Mouse (Mus musculus) retina, postnatal 1 day (tissue): ENCODE measurements at regions not wholly inside any gene's neighbourhood (a gene's known extent, or its start where the extent isn't known, plus 50 kb on each side); places are given as distances from the start of the nearest gene placed in this dataset.
A peak's percentile ranks its signal among the peaks of the same experiment; 100 is the strongest.

Experiments used
- DNase-seq: peaks from one replicate; pipeline ENCODE4 v3.0.0-alpha.2; 2012

DNA sequence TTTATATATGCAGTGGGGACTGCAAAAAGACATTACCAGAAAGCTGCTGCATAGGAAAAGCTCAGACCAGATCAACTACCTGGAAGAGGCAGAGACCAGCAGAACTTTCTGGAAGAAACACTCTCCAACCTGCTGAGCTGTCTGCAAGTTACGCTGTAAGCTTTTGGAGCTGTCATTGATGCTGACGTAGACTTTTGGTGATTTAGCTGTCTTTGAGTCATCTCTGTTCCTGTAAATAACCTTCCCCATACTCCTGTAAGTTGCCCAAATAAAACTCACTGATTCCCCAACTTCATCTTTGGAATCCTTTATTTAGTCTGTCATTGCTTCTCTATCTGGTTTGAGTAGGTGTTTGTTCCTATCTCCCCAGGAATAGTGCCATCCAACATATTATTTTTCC is 218.5 kb upstream of the Gbe1 start:
- no peak for DNase-seq

DNA sequence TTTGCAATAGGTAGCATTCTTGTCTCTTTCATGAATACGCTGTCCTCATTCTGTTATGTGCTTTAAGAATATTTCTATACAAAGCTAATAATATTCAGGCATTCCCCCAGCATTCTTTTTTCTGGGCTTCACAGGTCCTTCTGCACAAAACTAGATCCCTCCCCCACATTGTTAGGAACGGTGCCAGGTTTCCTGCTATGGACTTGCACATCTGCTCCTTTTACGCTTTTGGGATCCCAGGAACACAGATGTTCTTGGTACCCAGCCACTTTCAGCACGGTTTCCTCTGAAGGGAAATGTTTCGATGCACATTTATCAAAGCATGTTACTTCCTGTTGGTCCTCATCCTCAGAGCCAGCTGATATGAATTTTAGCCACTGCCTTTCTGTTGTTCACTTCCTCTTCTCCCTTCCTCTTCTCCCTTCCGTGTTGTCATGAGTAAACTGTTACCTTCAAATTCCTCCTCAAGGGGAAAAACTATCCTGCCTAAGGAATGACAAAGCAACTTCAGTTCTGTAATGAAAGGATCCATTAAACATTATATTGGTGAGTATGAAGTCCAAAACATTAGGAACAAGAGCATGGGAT is 209.9 kb upstream of the Gbe1 start:
- no peak for DNase-seq

DNA sequence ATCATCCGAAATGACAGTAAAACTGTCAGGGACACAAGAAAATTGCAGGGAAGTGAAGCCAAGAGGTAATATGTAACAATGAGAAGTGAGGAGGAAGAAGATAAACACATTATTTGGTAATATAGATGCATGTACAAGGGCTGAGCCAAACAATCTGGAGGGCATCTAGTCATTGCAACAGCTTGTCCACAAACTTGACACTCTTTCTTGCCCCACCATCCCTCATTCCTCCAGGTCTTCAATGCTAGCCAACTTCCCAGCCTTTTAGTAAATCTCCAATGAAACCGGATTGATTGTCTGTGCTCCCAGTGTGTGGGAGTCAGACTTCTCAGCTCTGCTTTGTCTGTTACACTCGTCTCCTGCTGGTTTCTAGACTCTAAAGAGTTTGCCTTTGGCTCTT is 172.3 kb upstream of the Gbe1 start:
- no peak for DNase-seq

DNA sequence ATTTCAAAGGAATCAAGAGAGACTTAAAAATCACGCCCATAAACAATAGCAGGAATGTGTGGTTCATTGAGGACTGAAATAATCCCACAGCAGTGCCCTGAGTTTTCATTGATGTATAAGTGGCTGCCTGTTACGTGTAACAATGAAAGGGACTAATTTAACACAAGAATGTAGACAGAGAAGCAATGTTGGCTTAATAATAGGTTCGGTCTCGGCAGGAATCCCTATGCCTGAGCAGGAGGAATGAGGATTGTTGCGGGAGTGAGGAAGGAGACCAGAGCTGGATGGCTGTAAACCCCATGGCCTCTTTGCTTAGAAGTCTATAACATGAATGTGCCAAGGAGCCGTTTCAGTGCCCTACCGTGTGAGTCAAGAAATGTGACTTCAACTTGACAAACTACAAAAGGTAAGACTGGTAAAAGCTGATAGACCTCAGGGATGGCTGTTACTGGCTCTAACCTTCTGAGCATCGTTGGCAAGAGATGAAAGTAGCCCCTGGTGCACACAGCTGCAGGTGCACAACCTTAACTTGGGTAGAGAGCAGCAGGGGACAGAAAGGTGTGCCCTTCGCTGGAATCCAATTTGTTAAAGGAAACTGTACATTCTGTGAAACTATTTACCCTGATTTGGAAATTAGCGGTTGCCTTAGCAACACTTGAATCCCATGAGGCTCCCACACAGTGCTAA is 165.9 kb upstream of the Gbe1 start:
- DNase-seq, result no peak

DNA sequence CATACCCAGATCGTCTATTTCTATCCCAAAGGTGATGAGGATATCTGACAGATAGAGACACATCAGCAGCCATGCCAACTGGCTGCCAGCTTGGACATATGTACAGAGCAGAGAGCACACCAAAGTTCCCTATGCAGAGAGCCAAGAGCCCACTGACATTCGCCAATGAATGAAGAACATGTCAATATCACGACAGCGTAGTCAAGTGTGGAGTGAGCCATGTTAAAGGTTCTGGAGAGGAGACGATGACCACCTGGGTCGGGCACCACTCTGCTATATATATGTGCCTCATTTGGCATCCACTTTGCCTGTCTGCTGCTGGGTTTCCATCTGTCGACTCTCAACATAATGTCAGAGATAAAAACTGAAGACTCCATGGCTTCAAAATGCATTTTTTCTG is 159.2 kb upstream of the Gbe1 start:
- DNase-seq, result no peak

DNA sequence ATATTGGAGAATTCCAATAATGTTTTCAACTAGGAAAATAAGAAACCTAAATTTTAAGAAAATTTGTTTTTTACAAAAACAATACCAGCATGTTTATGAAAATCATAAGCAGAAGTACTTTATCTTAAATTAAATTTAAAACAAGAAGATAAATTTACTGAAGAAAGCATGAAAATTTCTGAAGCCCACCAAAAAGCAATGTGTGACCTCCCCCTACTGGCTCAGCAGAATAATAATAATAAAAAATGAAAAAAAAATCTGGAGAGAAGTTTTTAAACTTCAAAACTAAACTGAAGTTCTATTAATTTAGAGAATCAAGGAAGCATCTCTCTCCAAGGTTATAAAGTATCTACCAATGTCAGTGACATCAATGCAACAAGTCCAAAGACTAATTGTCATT is 153.2 kb upstream of the Gbe1 start:
- no peak for DNase-seq

DNA sequence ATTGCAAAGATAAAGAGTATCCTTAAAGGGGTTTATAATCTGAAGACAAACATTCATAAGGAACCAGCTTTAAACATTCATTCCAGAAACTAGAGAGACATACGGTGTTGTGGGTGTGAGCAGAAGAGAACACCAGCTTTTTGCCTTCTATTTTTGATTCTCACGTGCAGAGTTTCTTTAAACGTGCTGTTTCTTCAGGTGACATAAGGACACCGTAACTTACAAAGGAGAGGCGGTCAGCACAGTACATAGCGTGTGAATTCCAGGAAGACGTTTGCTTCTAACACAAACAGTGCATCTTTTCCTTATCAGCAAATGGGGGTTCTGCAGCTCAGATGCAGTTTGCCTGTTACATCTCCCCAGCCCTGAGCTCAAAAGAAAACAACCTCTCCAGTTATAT is 138.6 kb upstream of the Gbe1 start:
- no peak for DNase-seq

DNA sequence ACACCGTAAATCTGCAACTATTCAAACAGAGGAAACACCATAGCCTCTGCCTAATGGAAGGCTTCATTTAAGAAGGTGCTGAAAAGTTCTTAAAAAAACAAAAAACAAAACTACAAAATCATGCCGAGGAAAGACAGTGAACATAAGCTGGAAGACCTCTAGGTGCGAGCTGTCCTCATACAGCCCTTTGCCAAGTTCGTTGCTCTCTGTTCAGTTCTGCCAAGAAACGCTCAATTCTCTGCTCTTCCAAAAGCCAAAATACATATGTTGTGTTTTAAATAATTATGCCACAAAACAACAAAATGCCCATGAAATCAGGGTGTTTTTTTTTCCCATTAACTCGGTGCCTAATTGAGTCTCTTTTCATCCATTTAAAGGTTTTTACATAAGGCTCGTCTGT is 134.8 kb upstream of the Gbe1 start:
- no peak for DNase-seq

DNA sequence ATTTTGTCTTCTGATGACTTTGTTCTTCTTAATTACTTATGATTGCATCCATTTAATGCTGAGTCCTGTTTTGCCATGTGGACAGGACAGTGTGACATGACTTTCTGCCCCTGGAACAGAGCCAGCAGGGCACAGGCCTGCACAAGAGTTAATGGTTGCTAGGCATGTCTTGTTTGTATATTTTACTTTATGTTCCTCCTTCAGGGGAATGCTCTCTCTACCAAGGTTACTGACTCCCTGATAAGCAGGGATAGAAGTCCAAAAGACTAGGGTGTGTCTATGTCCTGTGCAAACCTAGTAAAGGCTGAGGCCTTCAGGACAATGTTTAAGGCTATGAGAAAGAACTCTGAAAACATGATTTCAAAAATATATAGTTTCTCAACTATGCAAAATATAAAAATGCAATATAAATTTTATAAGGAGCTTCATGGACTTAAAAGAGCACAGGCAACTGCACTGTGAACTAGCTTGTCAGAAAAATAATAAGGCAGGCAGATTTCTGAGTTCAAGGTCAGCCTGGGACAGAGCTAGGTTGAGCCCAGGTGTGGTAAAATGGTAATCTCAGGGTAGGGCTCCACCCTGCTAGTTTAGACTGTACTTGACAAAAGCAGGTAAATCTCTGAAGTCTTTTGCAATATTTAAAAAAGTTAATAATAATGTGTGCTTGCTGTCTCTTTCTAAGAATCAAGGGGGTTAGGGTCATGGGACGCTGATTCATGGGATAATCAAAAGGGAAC is 99.7 kb upstream of the Gbe1 start:
- no peak for DNase-seq

DNA sequence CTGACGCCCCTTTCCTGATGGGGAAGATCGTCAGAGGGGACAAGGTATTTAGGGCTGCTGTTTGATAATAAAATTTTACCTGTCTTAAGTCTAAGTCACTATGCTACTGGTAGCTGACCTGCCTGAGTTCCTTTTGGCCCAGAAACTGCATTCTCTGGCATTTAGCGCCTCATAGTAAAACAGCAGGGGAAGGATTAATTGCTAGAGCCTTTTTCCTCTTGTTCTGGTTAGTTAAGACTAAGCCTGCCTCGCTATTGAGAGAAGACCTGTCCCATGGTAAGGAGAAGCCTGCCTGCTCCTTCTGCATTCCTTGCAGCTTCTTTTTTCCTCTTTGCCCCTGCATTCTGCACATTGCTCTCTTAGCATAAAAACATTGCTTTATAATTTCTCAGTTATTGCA is 98.9 kb upstream of the Gbe1 start:
- no peak for DNase-seq

DNA sequence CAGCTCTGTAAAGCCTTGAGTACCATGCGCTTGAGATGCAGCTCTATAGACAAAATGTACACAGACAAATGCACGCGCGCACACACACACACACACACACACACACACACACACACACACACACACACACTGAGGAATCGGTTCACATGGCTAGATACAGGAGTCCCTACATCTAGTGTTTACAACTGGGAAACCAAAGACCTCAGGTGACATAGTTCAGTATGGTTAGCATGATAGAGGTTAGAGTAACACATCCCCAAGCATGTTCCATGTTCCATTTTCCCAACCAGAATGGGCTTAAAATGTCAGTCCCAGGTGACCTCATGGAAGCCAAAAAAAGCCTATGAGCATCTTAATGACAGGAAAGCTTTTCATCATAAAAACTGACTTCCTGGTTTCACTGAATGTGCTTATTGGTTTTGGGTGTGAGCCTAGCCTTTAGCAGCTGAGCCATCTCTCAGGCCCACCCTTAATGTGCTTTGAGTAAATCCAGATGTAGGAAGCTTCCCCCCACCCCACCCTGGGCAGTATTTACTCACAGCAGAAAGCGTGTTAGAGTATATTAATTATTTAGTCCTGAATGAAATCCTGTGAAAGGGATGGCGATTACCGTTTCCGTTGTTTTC is 86.0 kb upstream of the Gbe1 start:
- no peak for DNase-seq

DNA sequence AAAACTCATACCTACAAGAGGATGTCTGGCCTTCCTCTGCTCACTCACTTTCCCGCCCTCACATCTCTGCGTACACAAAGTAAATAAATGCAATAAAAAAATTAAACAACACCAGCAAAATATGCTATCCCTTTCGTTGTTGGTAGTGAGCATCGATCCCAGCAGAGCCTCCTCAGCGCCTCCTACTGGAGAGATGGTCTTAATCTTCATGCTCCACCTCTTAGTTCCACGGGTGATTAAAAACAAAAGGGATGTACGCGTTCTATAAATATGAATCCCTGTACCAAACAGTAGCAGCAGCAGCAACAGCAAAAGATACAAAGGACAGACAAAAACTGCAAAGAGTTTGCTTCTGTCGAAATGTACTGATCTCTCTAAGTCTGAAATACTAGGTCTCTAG is 81.0 kb upstream of the Gbe1 start:
- no peak for DNase-seq

DNA sequence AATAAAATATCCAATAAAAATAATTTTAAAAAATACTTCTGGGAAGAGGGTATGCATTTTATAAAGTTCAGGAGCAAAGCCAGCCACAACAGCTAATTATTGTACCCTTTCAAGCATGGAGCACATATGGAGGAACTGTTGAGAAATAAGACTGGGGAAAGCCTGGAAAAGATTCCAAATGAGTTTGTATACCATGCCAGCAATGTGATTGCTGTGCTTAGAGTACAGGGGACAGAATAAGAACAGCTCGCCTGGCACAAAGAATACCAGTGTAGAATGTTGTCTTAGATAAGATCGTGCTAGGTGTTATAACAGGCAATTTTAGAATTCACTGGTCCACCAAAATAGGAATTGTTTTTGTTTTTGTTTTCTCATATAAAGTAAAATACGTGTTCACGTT is 78.6 kb upstream of the Gbe1 start:
- DNase-seq, result no peak

DNA sequence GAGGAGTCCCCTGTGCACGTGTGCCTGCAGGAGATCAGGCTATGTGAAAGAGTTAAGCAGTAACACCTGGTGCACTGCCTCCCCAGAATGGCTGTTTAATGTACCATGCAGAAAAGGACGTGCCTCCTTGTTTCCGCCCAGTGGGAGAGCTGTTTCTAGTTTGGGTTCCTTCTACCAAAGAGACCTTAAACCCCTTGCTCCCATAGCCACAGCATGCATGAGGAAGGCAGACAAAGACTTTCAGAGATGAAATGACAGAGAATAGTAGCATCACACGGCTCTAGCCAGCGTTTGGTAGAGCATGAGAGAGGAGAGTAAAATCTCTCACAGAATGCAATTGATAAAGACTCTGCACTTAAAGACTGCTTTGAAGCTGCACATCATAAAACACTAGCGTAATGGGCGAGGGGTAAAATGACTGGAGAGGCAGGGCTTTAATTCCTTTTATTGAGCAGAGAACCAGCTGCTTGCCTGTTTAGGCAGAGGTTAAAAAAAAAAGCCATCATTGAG is 74.3 kb upstream of the Gbe1 start:
- peak; percentile 53 for DNase-seq

DNA sequence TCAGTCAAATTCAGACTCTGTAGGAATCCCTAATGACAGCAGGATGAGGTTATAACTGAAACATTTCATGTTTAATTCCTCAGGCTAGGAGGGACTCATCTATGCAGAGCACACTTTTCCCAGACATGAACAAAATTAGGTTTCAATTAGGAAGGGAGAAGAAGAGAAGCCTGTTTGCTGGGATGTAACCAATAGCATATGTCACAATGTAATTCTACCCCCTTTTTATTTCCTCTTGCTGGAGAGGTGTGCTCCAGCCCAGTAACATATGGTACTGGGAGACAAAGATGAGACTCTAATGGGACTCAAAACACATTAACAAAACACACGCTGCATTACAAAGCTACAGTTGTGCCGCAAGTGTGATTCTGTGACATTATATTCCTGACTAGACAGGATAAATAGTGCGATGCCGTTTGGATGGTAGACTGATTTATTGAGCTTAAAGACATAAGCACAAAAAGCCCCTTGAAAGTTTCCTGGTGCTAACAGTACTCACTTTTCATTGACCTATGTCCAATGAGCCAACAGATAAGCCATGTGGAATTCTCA is 69.5 kb upstream of the Gbe1 start:
- DNase-seq, result no peak

DNA sequence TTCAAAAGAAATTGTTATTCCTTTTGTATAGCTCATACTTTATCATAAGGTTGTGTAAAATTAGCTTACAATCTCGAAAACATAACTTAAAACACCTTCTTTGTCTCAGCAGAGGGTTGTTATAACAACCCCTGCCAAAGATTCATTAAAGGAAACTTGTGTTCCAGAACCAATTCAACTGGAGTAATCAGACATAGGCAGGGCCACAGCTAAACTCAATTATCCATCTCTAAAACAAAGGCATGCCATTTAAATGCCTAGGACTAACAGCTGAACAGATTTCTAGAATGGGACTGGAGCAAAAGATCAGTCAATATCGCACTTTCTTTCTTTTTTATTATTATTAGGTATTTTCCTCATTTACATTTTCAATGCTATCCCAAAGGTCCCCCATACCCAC is 68.8 kb upstream of the Gbe1 start:
- DNase-seq, result no peak

DNA sequence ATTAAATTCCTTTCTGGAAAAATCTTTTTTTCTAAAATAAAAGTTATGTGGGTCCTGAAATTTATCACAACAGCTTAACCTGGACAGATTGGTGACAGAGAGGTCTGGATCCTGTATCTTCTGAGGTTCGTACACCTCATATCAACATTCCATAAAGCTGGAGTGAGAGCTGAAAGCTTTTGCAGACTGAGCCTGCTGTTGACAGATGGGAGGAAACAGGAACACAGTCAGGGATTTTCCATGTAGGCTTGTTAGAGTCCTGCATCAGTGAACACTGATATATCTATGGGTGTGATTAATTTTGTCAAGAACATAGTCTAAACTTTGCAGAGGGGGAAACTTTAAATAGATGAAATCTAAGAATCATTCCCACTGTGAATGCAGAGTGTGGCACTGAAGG is 54.4 kb upstream of the Gbe1 start:
- DNase-seq, result no peak

DNA sequence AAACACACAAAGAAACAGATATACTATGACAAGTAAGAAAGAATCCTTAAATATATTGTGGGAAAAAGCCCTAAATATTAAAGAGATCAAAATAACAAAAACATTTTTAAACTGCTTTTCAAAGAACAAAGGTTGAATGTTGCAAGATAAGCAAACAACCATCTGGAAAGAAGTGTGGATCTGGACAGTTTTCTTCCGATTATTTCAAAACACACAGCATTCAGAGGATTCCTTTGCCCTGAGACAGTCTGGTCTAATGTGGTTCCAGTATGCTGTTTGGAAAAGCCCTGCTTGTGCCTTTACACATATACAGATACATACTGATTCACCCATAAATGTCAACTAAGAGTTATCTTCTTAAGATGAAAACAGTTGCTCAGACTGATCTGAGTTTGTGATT is 53.6 kb upstream of the Gbe1 start:
- no peak for DNase-seq
